Comparison of ENCODE assay signal across 9 mouse cellular contexts in genomic region chr14:34777810-34778209, GRCm38 (mm10). TPM values are rescaled to one million over a fixed set of nuclear protein-coding genes. Genes with fewer than 3 reads are reported as not detected.
A peak's percentile ranks its signal among the peaks of the same experiment; 100 is the strongest.
DNase-seq lines count a peak whose midpoint lies in the region; ATAC-seq lines count a peak whose summit lies in the region.
"Had no signal": no experiment of that assay in that cellular context is flagged by ENCODE, and none has a peak within 500 bp of the region (broad histone marks: within the 10 kb centered on the region; RNA-seq: fewer than 3 reads in every experiment).

No protein-coding gene starts in this region.

- H3K9me3 ChIP-seq in kidney, embryonic 16.5 days (ENCODE audit: low read length): no peaks in the 10 kb centered on the region
- H3K9me3 ChIP-seq: liver, embryonic 15.5 days had no signal

- no peak overlapping the region for H3K4me2 ChIP-seq in kidney, embryonic 16.5 days (replicated peaks; ENCODE audit: low read depth, low read length)
- H3K4me2 ChIP-seq: liver, embryonic 15.5 days had no signal

- no peak overlapping the region for H3K9ac ChIP-seq in kidney, embryonic 16.5 days (replicated peaks; ENCODE audit: low read length)
- H3K9ac ChIP-seq: liver, embryonic 15.5 days had no signal

- peak; percentile 16 for DNase-seq in gastrocnemius, postnatal 10 days
- no peak for DNase-seq in gastrocnemius, adult 8-10 months (ENCODE audit: low spot score in 2 of 2)
- DNase-seq in MEL-GATA-1-ER (ENCODE audit: extremely low read depth, low read depth): peak; percentile 36
- peak; percentile 12 for DNase-seq in cerebellum, adult 9-11 months
- peak; percentile 32 to 63 for DNase-seq in frontal cortex, postnatal 36 days (ENCODE audit: low spot score in 2 of 2)
- DNase-seq in lung, postnatal 10 days: peak; percentile 64
- DNase-seq in retina, postnatal 1 day: peak; percentile 84

- WGBS in kidney, embryonic 16.5 days: 15% methylated on average over 10 of the region's 10 CpGs

- H3K36me3 ChIP-seq in kidney, embryonic 16.5 days (ENCODE audit: insufficient read depth, low read length): no peaks in the 10 kb centered on the region
- H3K36me3 ChIP-seq: liver, embryonic 15.5 days had no signal

- H3K27ac ChIP-seq in kidney, embryonic 16.5 days (ENCODE audit: low read length): no peak overlapping the region
- H3K27ac ChIP-seq: liver, embryonic 15.5 days had no signal

- peak; percentile 58 for ATAC-seq in kidney, embryonic 16.5 days (ENCODE audit: low FRiP score, low TSS enrichment)

- H3K4me3 ChIP-seq in kidney, embryonic 16.5 days (ENCODE audit: low read length): no peak overlapping the region
- H3K4me3 ChIP-seq: liver, embryonic 15.5 days had no signal

- H3K27me3 ChIP-seq in kidney, embryonic 16.5 days (ENCODE audit: insufficient read depth, low read length): no peaks in the 10 kb centered on the region
- H3K27me3 ChIP-seq: liver, embryonic 15.5 days had no signal

- no peaks in the 10 kb centered on the region for H3K4me1 ChIP-seq in kidney, embryonic 16.5 days (ENCODE audit: insufficient read depth, low read length)
- H3K4me1 ChIP-seq: liver, embryonic 15.5 days had no signal

RNA-seq across cellular contexts. Expression of gene Grid1, which starts 42.1 kb away (rescaled TPM):
- total RNA-seq in gastrocnemius, postnatal 10 days (2021): under 1 TPM; 0.23 to 0.32 TPM
- not detected for total RNA-seq in gastrocnemius, adult 8-10 months (2022)
- 0.80 and 0.89 TPM in 2 replicates for polyA plus RNA-seq in kidney, embryonic 16.5 days (2015; fragmentation: Nextera tagmentation; extraction: Ambion mirVana)

Comparison
In these comparisons a context has a peak if more than half of its experiments do, and no peak if none do; other contexts are left out.
1. DNase-seq: peak in gastrocnemius, postnatal 10 days (single experiment), MEL-GATA-1-ER (single experiment), cerebellum, adult 9-11 months (single experiment), frontal cortex, postnatal 36 days (2 of 2), lung, postnatal 10 days (single experiment) and retina, postnatal 1 day (single experiment); none in gastrocnemius, adult 8-10 months (0 of 2).